Mouse (Mus musculus): ENCODE data around the gene Fars2. TPM values are rescaled to one million over a fixed set of nuclear protein-coding genes. Genes with fewer than 3 reads are reported as not detected.

Fars2 gene
- polyA plus RNA-seq, 1 experiment from 2014 or later: 22.3 TPM

Other genes with a start within 250 kb of the Fars2 start
- 17.7 and 26.7 TPM in 2 replicates for gene Rpp40, start 211.1 kb upstream of the Fars2 start, polyA plus RNA-seq (2014; fragmentation: Nextera tagmentation; extraction: Ambion mirVana)
- gene Ppp1r3g, start 158.6 kb upstream of the Fars2 start, polyA plus RNA-seq (2014; fragmentation: Nextera tagmentation; extraction: Ambion mirVana): 0.60 and 0.88 TPM in 2 replicates
- 21.7 and 21.8 TPM in 2 replicates for gene Lyrm4, start 114 bp downstream of the Fars2 start, polyA plus RNA-seq (2014; fragmentation: Nextera tagmentation; extraction: Ambion mirVana)

Data from neural tube, embryonic 11.5 days (tissue).